Mouse (Mus musculus) cerebellum, postnatal 4 days (tissue): ENCODE measurements at regions not wholly inside any gene's neighbourhood (a gene's known extent, or its start where the extent isn't known, plus 50 kb on each side); places are given as distances from the start of the nearest gene placed in this dataset.
A peak's percentile ranks its signal among the peaks of the same experiment; 100 is the strongest.
"Not testable (repeated sequence)": the region's sequence is repeated elsewhere in the genome, so short reads cannot be mapped to it uniquely, and the experiment has no call there.

Source experiments
- DNase-seq, 2 experiments: peaks; one replicate each; pipeline ENCODE4 v3.0.0; 2022; ENCODE audit warnings: low spot score in 2 of 2, mixed read lengths in 1 of 2

GRCm38 (mm10) chr13:44659861-44660260 is 69.4 kb upstream of the Jarid2 start:
- no peak for DNase-seq

GRCm38 (mm10) chr13:44663062-44663461 is 66.2 kb upstream of the Jarid2 start:
- DNase-seq = no peak

DNA sequence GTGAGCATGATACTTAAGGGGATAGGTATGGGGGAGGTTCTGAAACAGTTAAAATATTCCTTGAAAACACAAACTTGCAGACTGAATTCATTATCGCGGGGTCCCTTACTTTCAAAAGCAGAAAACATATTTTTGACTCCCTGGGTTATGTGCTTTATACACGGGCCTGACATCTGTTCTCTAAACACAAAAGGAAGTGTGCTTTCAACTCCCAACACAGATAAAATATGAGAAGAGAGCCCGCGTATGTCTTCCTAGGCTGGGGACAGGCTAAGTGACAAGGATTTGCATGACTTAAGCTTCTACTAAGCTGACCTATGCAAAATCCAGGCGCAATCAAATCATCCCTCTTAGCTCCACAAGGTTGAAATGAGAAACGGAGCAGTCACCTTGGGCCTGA is 65.5 kb upstream of the Jarid2 start:
- no peak for DNase-seq

DNA sequence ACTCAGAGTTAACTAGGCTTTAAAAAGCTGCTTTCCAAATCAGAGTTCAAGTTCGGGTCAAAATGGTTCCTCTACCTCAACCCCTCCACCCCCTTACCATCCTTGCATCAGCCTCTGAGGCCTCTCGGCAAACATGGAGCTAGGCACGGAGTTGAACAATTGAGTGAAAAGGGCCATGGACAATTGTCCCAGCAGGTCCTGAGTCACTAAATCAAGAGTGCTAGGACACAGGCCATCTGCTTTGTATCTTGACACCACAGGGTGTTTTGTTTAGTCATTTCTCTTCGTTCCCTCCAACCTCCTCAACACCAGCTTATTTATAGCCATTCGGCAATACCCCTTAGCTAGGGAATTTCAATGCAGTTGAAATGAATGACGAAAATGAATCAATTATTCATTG is 59.5 kb upstream of the Jarid2 start:
- DNase-seq = no peak

GRCm38 (mm10) chr13:44673337-44673966 is 55.8 kb upstream of the Jarid2 start:
- DNase-seq = peak in 1 of 2 experiments; percentile 53

DNA sequence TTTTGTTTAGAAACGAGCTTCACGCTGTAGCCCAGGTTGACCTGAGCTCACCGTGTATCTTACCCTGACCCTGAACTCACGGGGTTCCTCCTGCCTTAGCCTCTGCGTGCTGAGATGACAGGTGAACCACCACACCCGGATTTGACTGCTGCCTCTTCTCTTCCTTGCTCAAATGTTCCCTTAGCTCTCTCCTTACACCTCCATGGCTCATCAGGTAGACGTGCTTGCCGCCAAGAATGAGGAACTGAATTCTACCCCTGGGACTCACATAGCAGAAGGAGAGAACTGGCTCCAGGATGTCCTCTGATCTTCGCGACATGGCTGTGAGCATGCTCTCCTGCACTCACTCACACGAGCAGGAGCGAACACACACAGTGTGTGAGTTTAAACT is 55.3 kb upstream of the Jarid2 start:
- DNase-seq = no peak

DNA sequence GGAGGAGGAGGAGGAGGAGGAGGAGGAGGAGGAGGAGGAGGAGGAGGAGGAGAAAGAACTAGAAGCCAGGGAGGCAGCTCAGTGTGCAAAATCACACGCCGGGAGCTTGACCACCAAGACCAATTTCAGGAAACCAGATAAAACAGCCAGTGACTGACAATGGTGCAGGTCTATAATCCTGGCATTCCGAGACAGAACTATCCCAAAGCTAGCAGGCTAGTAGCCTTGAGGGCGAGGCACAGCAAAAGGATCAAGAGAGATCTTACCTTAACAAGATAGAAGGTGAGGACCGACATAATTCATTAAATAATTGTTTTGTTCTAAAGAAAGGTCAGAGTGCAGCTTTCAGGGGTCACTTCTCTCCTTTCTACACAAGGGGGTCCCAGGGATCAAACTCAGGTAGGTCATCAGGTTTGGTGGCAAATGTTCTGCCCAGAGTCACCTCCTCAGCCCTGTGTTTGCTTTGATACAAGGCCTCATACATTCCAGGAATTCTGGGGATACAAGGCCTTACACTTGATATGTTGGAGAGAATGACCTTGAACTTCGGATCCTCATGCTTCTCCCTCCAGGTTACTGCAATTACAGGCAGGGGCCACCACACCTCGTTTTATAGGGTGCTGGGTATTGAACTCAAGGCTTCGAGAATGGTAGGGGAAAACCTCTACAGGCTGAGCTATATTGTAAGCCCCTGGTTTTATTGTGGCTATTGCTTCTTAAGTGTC is 54.2 kb upstream of the Jarid2 start:
- DNase-seq = no peak

DNA sequence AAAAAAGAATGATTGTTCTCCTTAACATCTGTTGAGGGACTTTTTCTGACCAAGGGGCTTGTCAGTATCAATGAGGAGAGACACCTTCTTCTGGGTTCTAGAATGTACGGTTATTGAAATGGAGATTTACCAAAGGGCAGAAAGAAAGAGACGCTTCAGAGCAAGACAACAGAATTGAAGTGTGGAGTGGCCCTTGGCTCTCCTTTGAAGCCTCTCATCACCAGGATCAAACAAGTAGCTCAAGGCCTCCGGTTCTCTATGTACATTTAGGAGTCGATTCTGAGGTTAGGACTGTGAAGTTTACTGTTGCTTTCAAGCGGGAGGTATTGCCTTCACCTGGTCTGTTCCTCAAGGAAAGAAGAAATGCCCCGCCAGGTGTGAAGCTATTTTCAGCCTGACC is 53.2 kb upstream of the Jarid2 start:
- DNase-seq = no peak

DNA sequence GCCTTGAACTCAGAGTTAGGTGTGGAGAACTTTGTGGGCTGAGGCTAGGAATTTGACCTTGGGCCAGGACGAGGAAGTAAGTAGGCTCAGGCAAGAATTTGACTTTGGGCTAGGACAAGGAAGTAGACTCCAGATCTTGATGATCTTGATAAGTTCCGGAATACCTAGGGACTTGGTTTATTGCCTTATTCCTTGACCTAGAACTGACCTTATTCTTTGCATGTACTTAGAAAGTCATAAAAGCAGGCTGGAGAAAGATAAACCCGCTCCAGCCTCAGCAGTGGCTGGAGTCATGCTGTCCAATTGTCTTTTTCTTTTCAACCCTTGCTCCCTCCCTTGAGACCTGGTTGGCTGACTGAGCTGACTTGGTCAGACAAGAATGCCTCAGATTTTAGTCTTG is 51.2 kb upstream of the Jarid2 start:
- DNase-seq = no peak

DNA sequence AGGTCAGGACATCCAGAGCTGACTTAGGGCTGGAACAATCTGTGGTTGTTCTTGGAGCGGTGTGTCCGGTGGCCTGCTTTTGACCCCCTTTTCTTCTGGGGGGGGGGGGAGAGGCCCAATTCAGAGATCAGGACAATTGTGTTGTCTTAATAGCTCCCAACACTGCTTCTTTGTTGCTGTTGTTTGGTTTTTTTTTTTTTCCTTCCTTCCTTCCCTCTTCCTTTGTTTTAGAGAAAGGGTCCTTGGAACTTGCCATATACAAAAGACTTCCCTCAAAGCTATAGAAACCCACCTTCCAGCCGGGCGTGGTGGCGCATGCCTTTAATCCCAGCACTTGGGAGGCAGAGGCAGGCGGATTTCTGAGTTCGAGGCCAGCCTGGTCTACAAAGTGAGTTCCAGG is 49.8 kb upstream of the Jarid2 start:
- DNase-seq = not testable (repeated sequence)
